Mouse (Mus musculus): ENCODE measurements around the gene Gm7361.
"Not testable (repeated sequence)": the region's sequence is repeated elsewhere in the genome, so short reads cannot be mapped to it uniquely, and the experiment has no call there.

Gene Gm7361

GRCm38 (mm10) chr5:26257391-26257790 lies at the start of gene Gm7361:
TSS of gene Gm7361 (plus strand) at chr5:26257691.
- DNase-seq (ENCODE audit: low spot score), result not testable (repeated sequence)

- no peak for DNase-seq (ENCODE audit: low spot score)
Observed at GRCm38 (mm10) chr5:26211030-26211429, 46.5 kb upstream of the Gm7361 start.

GRCm38 (mm10) chr5:26222076-26222475 lies 35.4 kb upstream of the Gm7361 start:
- DNase-seq (ENCODE audit: low spot score), result no peak

- DNase-seq (ENCODE audit: low spot score), result not testable (repeated sequence)
Observed at GRCm38 (mm10) chr5:26266656-26267055, 9.2 kb downstream of the Gm7361 start.

- DNase-seq (ENCODE audit: low spot score), result no peak
Observed at GRCm38 (mm10) chr5:26280361-26280760, 22.9 kb downstream of the Gm7361 start.

GRCm38 (mm10) chr5:26281717-26282116 lies 24.2 kb downstream of the Gm7361 start:
- no peak for DNase-seq (ENCODE audit: low spot score)

GRCm38 (mm10) chr5:26282282-26282681 lies 24.8 kb downstream of the Gm7361 start:
- DNase-seq (ENCODE audit: low spot score), result peak; percentile 86

GRCm38 (mm10) chr5:26283399-26283798 lies 25.9 kb downstream of the Gm7361 start:
- DNase-seq (ENCODE audit: low spot score), result no peak

GRCm38 (mm10) chr5:26291621-26292020 lies 34.1 kb downstream of the Gm7361 start:
- DNase-seq (ENCODE audit: low spot score), result no peak

GRCm38 (mm10) chr5:26293258-26293657 lies 35.8 kb downstream of the Gm7361 start:
- no peak for DNase-seq (ENCODE audit: low spot score)

Measured in embryo, embryonic 10.5 days (tissue).